In genomic region chr11:48816800-48817665, GRCm38 (mm10) we compare ENCODE assay signal across 8 mouse cellular contexts. TPM values are rescaled to one million over a fixed set of nuclear protein-coding genes. Genes with fewer than 3 reads are reported as not detected.
A peak's percentile ranks its signal among the peaks of the same experiment; 100 is the strongest.
DNase-seq lines count a peak whose midpoint lies in the region; ATAC-seq and TF ChIP-seq lines count a peak whose summit lies in the region.

TSS of gene Trim41 (minus strand) at chr11:48817353.

- peaks cover 20% of the 10 kb centered on the region for H3K36me3 ChIP-seq in embryonic facial prominence, embryonic 13.5 days
- no peaks in the 10 kb centered on the region for H3K36me3 ChIP-seq in kidney, adult 2 months (ENCODE audit: control insufficient read depth, insufficient read depth, low read length)
- H3K36me3 ChIP-seq in limb, embryonic 12.5 days: peaks cover 29% of the 10 kb centered on the region
- H3K36me3 ChIP-seq in midbrain, embryonic 15.5 days (replicated peaks): peaks cover 9% of the 10 kb centered on the region; the same call in 1 of the 2 replicates
- no peaks in the 10 kb centered on the region for H3K36me3 ChIP-seq in spleen, adult 2 months (ENCODE audit: control insufficient read depth, insufficient read depth, low read length)

- H3K4me1 ChIP-seq in embryonic facial prominence, embryonic 13.5 days: peaks cover 28% of the 10 kb centered on the region
- peaks cover 12% of the 10 kb centered on the region for H3K4me1 ChIP-seq in kidney, adult 2 months (ENCODE audit: control insufficient read depth, insufficient read depth, low read length)
- peaks cover 18% of the 10 kb centered on the region for H3K4me1 ChIP-seq in limb, embryonic 12.5 days (replicated peaks)
- H3K4me1 ChIP-seq in midbrain, embryonic 15.5 days: peaks cover 38% of the 10 kb centered on the region
- H3K4me1 ChIP-seq in spleen, adult 2 months (ENCODE audit: control insufficient read depth, insufficient read depth, insufficient read length): peaks cover 9% of the 10 kb centered on the region

- TF ChIP-seq POLR2A in kidney, adult 2 months (IDR thresholded peaks at IDR 0.05; ENCODE audit: low read depth, low read length): peak; percentile 95
- peak; percentile 73 for TF ChIP-seq POLR2A in spleen, adult 2 months (IDR thresholded peaks at IDR 0.05; ENCODE audit: low read depth, low read length)

- peak within 1 kb of the TSS; percentile 93 for H3K27ac ChIP-seq in embryonic facial prominence, embryonic 13.5 days
- peak within 1 kb of the TSS; percentile 100 for H3K27ac ChIP-seq in kidney, adult 2 months (ENCODE audit: insufficient read depth, low read depth, low read length)
- peak within 1 kb of the TSS; percentile 91 for H3K27ac ChIP-seq in limb, embryonic 12.5 days
- peak within 1 kb of the TSS; percentile 99 for H3K27ac ChIP-seq in midbrain, embryonic 15.5 days
- H3K27ac ChIP-seq in spleen, adult 2 months (ENCODE audit: insufficient read depth, low read length): peak within 1 kb of the TSS; percentile 98

- TF ChIP-seq CTCF in kidney, adult 2 months (conservative IDR thresholded peaks at IDR 0.05; ENCODE audit: insufficient read depth, insufficient read length, low read depth, low read length): no peak
- TF ChIP-seq CTCF in spleen, adult 2 months (IDR thresholded peaks at IDR 0.05; ENCODE audit: extremely low read depth, insufficient read depth, insufficient read length, insufficient replicate concordance): no peak

- ATAC-seq in embryonic facial prominence, embryonic 13.5 days (ENCODE audit: insufficient number of reproducible peaks, insufficient read depth, low FRiP score, low TSS enrichment, low read depth): peak; percentile 96
- ATAC-seq in limb, embryonic 12.5 days (ENCODE audit: insufficient number of reproducible peaks, insufficient read depth, low FRiP score, low TSS enrichment, low read depth): peak; percentile 98
- peak; percentile 97 for ATAC-seq in midbrain, embryonic 15.5 days (replicated peaks)

- H3K4me3 ChIP-seq in embryonic facial prominence, embryonic 13.5 days: peak within 1 kb of the TSS; percentile 75
- H3K4me3 ChIP-seq in kidney, adult 2 months (ENCODE audit: insufficient read depth, low read depth, low read length): peak within 1 kb of the TSS; percentile 98
- peak within 1 kb of the TSS; percentile 89 for H3K4me3 ChIP-seq in limb, embryonic 12.5 days (replicated peaks)
- peak within 1 kb of the TSS; percentile 96 for H3K4me3 ChIP-seq in midbrain, embryonic 15.5 days
- peak within 1 kb of the TSS; percentile 98 for H3K4me3 ChIP-seq in spleen, adult 2 months (ENCODE audit: extremely low read depth, insufficient read depth, insufficient read length)

- no peaks in the 10 kb centered on the region for H3K27me3 ChIP-seq in embryonic facial prominence, embryonic 13.5 days
- H3K27me3 ChIP-seq in kidney, adult 2 months (replicated peaks; ENCODE audit: control insufficient read depth, insufficient read depth, low read length): no peaks in the 10 kb centered on the region
- H3K27me3 ChIP-seq in limb, embryonic 12.5 days: no peaks in the 10 kb centered on the region
- no peaks in the 10 kb centered on the region for H3K27me3 ChIP-seq in midbrain, embryonic 15.5 days (replicated peaks)
- H3K27me3 ChIP-seq in spleen, adult 2 months (ENCODE audit: control insufficient read depth, insufficient read depth, low read length): no peaks in the 10 kb centered on the region

- no peaks in the 10 kb centered on the region for H3K9me3 ChIP-seq in embryonic facial prominence, embryonic 13.5 days
- no peaks in the 10 kb centered on the region for H3K9me3 ChIP-seq in limb, embryonic 12.5 days
- no peaks in the 10 kb centered on the region for H3K9me3 ChIP-seq in midbrain, embryonic 15.5 days

- H3K4me2 ChIP-seq in embryonic facial prominence, embryonic 13.5 days: peak within 1 kb of the TSS; percentile 83
- peak within 1 kb of the TSS; percentile 91 for H3K4me2 ChIP-seq in limb, embryonic 12.5 days
- peak within 1 kb of the TSS; percentile 85 for H3K4me2 ChIP-seq in midbrain, embryonic 15.5 days

- under 1% methylated on average over 77 of the region's 77 CpGs for WGBS in embryonic facial prominence, embryonic 13.5 days
- WGBS in kidney, adult 2 months: under 1% methylated on average over 75 of the region's 77 CpGs
- WGBS in limb, embryonic 12.5 days: under 1% methylated on average over 74 of the region's 77 CpGs
- WGBS in midbrain, embryonic 15.5 days: under 1% methylated on average over 76 of the region's 77 CpGs
- under 1% methylated on average over 75 of the region's 77 CpGs for WGBS in spleen, adult 2 months

- H3K9ac ChIP-seq in embryonic facial prominence, embryonic 13.5 days: peak within 1 kb of the TSS; percentile 89
- peak within 1 kb of the TSS; percentile 85 for H3K9ac ChIP-seq in limb, embryonic 12.5 days (replicated peaks)
- H3K9ac ChIP-seq in midbrain, embryonic 15.5 days: peak within 1 kb of the TSS; percentile 85

- peak; percentile 100 for DNase-seq in 3134 (ENCODE audit: extremely low read depth, insufficient read length, low spot score)
- DNase-seq in adrenal gland, postnatal 36 days: peak; percentile 100
- DNase-seq in heart, adult 18-20 months: peak; percentile 99
- DNase-seq in kidney, adult 2 months: peak; percentile 100
- DNase-seq in spleen, adult 2 months (ENCODE audit: low read depth in 1 of 2, low spot score in 2 of 2): peak; percentile 98 to 99

RNA-seq across cellular contexts. Expression of gene Trim41, which starts in this region (rescaled TPM):
- 10 to 100 TPM; 32.9 to 45.2 TPM for total RNA-seq in adrenal gland, postnatal 36 days (2021)
- 8.3 and 8.7 TPM in 2 replicates for polyA plus RNA-seq in embryonic facial prominence, embryonic 13.5 days (2015; fragmentation: Nextera tagmentation; extraction: Ambion mirVana)
- 10 to 100 TPM; 18.9 to 20.0 TPM for total RNA-seq in heart, adult 18-20 months (2021)
- 26.3 and 27.3 TPM in 2 replicates for polyA plus RNA-seq in kidney, adult 2 months (2012; rRNA removed)
- 6.0 and 7.3 TPM in 2 replicates for polyA plus RNA-seq in limb, embryonic 12.5 days (2016; fragmentation: Nextera tagmentation; extraction: Ambion mirVana)
- polyA plus RNA-seq in midbrain, embryonic 15.5 days (2015; fragmentation: Nextera tagmentation; extraction: Ambion mirVana): 7.3 and 7.9 TPM in 2 replicates
- 24.4 and 24.7 TPM in 2 replicates for polyA plus RNA-seq in spleen, adult 2 months (2012; rRNA removed)

Comparison
In these comparisons a context has a peak if more than half of its experiments do, and no peak if none do; other contexts are left out.
1. Peak in every context shown above with its lines: DNase-seq, ATAC-seq, H3K4me3 ChIP-seq and H3K27ac ChIP-seq.